Mouse (Mus musculus): Measurements from ENCODE around the gene Faim2. TPM values are rescaled to one million over a fixed set of nuclear protein-coding genes. Genes with fewer than 3 reads are reported as not detected.

The Faim2 gene
- total RNA-seq, 1 experiment from 2014 or later: not detected

DNA sequence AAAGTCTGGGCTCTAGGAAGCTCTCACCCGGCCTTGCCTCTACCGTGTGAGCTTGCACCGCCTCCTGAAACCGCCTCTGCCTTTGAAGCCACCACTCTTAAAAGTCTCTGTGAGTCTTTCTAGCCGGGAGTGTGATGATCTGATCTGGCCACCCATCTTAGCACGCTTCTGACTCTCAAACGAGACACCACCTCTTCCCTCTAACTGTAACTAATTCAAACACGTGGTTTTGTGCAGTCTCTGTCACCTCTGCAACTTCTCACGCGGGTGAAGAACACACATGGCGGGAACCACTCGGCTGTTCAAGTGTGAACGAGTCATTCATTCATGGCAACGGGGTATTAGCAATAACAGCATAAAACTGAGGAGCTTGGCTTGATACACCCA, 56.3 kb downstream of the Faim2 start:
- ATAC-seq (ENCODE audit: extremely low read depth, insufficient number of reproducible peaks, low FRiP score, poor library complexity, severe bottlenecking): no peak

DNA sequence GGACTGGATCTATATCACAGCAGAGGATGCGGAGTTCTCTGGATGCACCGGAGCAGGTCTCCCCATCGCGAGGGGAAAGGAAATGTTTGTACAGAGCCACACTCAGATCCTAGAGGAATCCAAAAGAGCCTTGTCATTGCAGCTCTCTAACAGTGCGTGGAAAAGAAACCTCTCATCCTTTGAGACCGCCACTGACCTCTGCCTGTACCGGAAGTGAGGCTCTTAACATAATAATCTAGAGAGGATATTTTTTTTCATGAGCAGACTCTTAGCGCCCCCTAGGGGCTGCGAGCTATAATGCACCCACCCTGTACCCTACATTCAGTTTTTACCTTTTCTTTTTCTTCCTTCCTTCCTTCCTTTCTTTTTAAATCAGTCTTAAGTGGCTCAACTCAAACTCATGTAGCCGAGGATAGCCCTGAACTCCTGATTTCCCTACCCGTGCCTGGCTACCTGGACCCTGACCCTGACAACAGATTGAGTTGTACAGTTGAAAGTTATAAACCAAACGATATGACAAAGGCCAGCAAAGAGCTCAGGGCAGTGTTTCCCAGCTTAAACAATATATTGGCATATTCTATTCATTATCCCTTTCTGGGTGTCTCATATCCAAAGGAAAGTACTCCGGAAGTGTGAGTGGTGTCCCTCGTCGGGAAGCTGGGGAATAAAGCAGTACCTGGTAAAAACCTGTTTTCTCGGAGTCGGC, 56.8 kb downstream of the Faim2 start:
- ATAC-seq (ENCODE audit: extremely low read depth, insufficient number of reproducible peaks, low FRiP score, poor library complexity, severe bottlenecking): no peak

DNA sequence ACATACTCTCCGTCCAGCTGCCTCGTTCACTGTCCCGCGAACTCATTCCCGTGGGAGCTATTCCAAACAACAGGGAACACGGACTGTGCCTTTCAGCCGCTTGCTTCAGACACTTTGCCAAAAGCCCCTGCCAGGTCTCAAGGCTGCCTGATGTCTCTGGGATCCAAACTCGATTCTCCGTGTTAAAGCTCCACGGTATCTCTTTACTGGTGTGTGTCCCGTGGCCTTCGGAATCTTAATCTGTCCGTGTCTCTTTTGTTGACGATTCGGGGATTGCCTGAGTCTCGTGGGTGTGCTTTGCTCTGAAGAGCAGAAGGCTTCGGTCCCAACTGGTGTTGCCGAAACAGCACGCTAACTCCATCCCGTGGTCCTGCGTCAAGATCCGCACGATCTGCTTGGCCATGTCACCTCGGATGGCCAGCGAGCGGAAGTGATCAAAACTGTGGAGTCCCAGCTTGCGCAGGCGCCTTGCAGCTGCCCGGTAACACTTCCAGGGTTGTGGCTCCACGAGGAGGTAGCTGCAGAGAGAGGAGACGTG, 57.7 kb downstream of the Faim2 start:
- no peak for ATAC-seq (ENCODE audit: extremely low read depth, insufficient number of reproducible peaks, low FRiP score, poor library complexity, severe bottlenecking)

DNA sequence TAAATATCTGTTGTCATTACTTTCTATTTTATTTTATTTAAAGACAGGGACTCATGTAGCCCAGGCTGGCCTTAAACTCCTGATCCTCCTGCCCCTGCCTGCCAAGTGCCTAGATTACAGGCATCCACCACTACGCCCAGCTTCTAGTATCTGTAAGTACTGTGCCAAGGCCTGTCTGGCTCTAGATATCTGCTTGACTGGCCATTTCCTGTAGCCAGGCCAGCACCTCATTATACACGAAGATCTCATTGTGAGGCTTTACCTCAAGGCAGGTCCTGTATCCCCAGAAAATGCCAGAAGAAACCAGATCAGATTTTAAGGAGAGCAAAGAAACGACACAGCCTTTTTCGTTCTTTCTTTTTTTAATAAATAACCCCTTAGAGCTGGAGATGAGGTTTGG, 58.2 kb downstream of the Faim2 start:
- ATAC-seq (ENCODE audit: extremely low read depth, insufficient number of reproducible peaks, low FRiP score, poor library complexity, severe bottlenecking): no peak

DNA sequence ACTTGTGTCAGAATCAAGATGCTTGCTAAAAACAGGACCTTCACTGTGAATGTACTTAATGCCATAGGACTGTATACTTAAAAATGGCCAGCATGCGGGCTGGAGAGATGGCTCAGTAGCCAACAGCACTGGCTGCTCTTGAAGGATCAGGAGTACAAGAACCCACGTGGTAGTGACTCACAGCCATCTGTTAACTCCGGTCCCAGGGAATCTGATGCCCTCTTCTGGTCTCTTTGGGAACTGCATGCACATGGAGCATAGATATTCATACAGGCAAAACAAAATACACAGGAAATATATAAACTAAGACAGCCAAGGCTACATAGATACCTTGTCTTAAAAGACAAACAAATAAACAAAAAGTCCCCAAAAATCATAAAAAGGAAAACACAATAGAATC, 58.9 kb downstream of the Faim2 start:
- ATAC-seq (ENCODE audit: extremely low read depth, insufficient number of reproducible peaks, low FRiP score, poor library complexity, severe bottlenecking): peak; percentile 63

DNA sequence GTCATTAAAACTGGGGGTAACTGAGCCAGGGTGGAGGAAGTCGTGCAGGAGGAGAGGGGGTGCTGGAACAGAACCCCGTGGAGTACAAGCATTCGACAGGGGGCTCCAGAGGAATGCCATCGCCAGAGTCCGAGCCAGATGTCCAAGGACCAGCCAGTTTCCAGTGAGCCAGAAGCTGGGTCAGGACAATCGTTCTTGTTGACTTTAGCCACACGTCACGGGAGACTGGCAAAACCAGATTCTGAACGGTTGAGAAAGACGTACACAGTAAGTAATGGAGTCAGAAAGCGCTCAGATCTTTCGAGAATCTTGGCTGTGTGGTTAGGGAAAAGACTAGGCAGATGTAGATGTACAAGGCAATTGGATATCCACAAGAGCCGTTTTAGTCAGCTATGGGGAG, 64.8 kb downstream of the Faim2 start:
- ATAC-seq (ENCODE audit: extremely low read depth, insufficient number of reproducible peaks, low FRiP score, poor library complexity, severe bottlenecking): no peak

DNA sequence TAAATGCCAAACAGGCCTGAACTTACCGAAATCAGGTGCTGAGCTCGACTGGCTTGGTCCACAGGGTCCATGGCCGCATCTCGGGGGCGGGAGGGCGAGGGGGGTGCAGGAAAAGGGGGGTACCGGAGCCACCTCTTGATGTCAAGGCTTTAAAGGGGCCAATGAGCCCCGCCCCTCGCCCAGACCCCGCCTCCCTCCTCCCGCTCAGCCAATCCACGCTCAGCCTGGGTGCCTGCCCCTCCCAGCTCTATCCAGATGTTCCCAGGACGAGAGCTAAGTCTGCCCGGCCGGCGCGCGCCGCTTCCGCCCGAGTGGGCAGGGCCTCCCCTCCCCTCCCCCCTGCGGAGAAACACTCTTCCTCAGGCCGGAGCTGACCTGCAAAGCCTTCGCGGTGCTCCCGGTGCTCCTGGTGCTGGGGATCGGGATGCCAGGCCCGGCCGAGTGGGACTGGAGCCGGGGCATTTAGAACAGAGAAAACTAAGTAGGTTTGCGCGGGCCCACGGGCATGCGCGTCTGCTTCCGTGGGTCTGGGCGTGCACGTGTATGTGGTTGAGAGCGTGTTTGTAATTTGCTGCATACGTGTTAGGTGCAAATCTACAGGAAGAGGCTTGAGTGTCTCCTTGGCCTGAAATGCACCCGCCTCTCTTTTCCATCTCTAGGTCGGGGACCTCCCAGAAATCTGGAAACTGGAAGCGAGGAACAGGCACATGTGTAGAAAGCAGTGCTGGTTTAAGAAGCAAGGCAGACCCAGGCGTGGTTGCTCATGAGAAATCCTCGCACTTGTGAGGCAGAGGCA, 70.2 kb downstream of the Faim2 start, which contains the start of gene Nckap5l:
TSS of gene Nckap5l (minus strand) at position 143 of the 796 bp plus-strand sequence.
- ATAC-seq (ENCODE audit: extremely low read depth, insufficient number of reproducible peaks, low FRiP score, poor library complexity, severe bottlenecking): peak; percentile 74

DNA sequence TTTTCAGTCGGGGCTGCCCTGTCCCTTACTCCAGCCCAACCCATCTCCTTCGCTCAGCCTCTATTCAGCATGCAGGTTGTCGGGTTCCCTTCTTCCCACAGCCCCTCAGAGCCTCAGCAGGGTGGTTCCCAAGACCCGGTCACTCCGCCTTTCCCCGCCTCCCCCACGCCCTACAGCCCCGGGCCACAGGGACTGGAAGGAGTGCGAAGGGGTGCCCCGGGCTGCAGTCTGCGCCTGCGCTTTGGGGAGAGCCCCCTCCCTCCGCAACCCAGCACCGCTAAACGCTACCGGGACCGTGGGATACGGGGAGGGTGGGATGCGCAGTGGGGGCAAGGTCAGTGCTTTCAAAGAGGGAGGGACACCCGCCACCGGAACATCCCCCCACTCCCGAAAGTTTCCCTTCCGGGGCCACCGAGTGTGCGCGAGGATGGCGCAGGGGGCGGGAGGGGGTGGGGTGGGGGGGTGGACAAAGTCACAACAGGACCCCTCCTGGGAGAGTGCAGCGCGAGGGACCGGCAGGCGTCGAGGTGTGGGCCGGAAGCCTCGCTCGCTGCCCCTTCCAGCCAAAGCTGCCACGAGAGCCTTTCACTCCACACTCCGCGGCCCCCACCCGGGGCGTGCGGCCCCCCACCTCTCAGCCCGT, 70.9 kb downstream of the Faim2 start:
- no peak for ATAC-seq (ENCODE audit: extremely low read depth, insufficient number of reproducible peaks, low FRiP score, poor library complexity, severe bottlenecking)

DNA sequence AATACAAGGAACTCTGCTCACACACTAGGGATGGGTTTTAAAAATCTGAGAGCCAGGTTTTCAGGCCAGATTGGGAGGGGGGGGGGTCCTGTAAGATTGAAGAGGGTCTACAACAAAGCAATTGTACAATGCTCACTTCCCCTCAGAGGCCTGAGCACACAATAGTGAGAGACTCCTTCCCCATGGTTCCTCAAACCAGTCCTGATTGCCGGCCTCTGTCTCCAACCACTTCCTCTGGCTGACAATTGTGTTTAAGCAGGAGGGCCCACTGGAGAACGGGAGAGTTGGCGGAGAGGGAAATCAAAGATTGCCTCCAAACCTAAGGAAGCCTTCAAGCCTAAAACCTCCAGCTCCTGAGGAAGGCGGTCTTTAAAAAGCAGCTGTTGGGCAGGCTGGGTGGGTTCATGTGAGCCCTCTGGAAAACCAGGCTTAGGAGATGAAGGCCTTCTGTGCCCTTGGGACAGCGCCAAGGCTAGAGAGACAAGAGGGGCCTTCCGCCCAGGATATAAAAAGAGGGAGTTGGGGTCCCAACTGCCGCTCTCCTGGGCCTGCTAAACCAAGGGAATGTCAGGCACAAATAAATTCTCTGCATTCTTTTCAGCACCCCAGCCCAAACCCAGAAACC, 71.5 kb downstream of the Faim2 start:
- no peak for ATAC-seq (ENCODE audit: extremely low read depth, insufficient number of reproducible peaks, low FRiP score, poor library complexity, severe bottlenecking)

DNA sequence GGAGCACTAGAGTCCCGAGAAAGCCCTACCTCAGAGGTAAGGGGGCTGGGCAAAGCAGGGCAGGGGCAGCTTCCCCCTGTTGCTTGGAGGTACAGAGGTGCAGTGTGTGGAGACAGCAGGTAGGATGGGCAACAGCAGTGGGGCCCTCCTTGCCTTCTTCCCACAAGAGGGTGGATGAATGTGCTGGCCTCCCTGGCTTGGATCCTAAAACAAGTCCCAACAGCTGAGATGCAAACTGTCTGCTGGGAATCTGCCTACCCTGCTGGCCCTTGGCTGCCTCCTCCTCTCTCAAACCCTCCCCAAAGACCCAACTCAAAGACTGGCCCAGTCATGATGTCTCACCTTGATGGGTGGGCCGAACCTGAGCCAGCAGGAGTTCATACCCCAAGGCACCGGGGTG, 72.5 kb downstream of the Faim2 start:
- ATAC-seq (ENCODE audit: extremely low read depth, insufficient number of reproducible peaks, low FRiP score, poor library complexity, severe bottlenecking): no peak

DNA sequence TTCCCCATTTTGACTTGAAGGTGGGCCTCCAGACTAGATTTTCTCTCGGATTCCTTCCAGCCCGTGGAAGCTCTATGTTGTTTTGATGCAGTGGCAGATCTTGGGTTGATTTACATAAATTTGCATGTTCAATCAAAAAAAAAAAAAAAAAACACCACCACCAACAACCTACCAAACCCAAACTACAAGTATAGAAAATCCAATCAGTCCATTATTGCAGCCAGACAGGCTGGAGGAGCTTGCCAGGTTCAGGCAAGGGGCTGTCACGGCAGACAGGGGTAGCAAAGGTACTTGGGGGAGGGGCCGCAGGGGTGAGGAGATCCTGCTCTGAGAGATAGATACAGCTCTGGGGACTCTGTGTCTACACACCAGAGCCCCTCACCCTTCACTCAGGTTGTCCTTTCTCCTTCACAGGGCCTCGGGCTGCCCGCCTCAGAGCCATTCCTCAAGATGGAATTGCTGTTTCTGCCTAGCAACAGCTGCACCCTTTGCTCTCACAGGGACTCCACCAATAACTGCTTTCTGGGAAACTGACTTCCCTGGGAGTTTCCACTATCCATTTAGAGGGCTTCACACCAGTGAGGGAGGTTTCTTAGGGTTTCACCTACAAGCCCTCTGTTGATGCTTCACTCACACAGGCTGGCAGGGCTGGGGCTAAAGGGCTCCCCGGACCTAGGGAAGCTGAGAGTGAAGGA, 73.2 kb downstream of the Faim2 start:
- ATAC-seq (ENCODE audit: extremely low read depth, insufficient number of reproducible peaks, low FRiP score, poor library complexity, severe bottlenecking): no peak

DNA sequence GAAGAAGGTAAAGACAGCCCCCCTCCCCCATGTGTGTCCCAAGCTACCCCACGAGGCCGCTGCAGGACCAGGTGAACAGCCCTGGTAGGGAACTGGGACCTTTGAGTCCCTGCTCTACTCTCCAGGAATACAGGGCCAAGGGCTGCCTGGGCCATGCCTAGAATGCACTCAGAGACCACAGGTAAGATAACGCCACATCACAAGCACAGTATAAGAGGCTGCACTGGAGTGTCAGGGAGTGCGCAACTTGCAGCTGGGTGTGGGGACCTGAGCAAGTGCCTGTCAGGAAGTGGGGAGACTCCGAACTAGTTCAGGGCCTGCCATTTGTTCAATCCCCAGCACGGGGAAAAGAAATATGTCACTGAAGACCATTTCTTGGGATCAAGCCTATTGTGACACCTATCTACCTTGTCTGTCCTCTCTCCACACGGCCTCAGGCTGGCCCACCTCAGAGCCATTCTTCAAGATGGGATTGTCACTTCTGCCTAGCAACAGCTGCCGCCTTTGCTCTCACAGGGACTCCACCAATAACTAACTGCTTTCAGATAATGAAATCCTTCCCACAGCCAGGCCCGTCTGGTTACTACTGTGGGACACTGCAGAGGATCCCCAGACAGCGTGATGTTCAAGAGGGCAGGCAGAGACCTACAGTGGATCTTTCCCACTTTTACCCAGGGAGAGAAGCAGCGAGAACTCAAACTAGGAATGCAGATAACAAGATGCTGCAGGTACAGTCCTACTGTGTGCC, 74.6 kb downstream of the Faim2 start:
- ATAC-seq (ENCODE audit: extremely low read depth, insufficient number of reproducible peaks, low FRiP score, poor library complexity, severe bottlenecking): no peak

DNA sequence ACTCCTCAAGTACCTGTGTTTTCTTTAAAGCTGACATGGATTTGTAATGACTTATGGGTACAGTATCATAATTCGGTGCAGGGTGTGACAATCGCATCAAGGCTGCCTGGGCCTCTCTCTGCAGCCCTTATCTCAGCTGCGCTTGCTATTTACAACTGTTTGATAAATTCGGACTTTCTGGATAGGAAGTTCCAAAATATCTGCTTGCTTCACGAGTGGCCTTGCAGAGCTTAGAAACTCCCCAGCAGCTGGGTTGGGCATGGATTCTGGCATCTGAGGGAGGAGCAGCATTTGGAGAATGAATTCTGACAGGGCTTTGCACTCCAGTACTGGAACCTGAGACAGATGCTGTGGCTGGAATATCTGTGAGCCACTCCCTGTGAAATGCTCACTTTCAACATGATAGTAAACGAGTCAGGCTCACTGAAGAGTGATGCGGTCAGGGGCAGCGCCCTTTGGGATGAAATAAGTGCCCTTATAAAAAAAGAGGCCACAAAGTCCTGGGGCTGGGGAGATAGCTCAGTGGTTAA, 78.1 kb downstream of the Faim2 start:
- no peak for ATAC-seq (ENCODE audit: extremely low read depth, insufficient number of reproducible peaks, low FRiP score, poor library complexity, severe bottlenecking)

DNA sequence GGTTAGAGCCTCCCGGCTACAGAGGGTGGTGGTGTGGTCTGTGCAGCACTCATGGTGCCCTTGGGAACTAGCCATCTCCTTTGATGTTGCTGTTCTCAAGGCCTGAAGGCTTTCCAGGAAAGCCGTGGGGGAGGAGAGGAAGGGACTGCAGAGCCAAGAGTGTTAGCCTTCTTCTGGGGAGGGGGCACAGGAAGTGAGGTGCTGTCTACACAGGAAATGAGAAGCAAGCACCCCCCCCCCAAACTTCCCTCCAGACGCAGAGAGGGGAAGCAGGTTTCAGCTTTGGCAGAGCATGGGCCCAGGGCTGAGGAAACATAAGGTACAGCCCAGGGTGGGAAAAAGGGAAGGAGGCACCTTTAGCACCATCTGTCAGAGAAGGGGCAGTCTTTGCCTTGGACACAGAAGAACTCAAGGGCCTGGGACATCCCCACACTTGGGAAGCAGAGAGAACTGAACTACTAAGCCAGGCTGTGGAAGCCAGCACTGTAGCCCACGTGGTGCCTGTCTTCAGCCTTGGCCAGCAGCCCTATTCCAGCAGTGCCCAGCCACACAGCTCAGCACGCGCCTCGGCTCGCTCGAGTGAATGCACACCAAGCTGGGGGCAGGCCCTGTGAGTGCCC, 78.7 kb downstream of the Faim2 start:
- no peak for ATAC-seq (ENCODE audit: extremely low read depth, insufficient number of reproducible peaks, low FRiP score, poor library complexity, severe bottlenecking)

All from neutrophil, adult 5-6 weeks (primary cell).